Mouse (Mus musculus) right cerebral cortex, adult 2 months (tissue): ENCODE results near the gene Gm20388.
A peak's percentile ranks its signal among the peaks of the same experiment; 100 is the strongest.

ENCODE experiments used
- DNase-seq, 2 experiments: peaks; one replicate each; pipeline ENCODE4 v3.0.0; 2021 to 2022; ENCODE audit warnings: low spot score in 2 of 2

Gene Gm20388

DNA sequence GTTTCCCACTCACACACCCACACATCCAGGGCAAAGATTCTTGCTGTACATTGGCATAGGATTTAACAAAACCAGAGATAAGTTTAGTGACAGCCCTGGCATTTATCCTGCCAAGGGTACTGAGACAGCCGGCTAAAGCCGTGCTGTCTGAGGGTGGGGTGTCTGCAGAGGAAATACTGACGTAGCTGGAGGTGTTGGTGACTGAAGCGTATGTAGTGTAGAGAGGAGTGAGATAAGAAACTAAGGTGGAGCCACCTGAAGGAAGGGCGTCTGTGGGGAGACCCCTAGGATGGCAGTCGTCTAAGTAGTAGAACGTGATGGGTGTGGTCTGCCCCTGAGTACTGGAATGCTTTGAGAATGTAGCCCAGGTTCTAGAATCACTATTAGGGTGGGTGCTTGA is 1941.8 kb downstream of the Gm20388 start:
- DNase-seq: no peak

DNA sequence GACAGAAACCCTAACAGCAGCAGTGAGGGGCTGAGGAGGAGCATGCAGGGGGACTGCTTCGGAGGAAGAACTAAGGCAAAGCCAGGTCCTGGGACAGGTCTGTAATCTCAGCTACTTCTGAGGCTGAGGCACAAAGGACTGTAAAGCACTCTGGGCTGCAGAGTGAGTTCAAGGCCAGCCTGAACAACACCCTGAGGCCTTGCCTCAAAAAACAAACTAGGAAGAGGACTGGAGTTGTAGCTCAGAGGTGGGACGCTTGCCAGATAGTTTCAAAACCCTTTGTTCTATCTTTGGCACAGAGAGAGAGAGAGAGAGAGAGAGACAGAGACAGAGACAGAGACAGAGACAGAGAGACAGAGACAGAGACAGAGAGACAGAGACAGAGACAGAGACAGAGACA is 1942.9 kb downstream of the Gm20388 start:
- no peak for DNase-seq

DNA sequence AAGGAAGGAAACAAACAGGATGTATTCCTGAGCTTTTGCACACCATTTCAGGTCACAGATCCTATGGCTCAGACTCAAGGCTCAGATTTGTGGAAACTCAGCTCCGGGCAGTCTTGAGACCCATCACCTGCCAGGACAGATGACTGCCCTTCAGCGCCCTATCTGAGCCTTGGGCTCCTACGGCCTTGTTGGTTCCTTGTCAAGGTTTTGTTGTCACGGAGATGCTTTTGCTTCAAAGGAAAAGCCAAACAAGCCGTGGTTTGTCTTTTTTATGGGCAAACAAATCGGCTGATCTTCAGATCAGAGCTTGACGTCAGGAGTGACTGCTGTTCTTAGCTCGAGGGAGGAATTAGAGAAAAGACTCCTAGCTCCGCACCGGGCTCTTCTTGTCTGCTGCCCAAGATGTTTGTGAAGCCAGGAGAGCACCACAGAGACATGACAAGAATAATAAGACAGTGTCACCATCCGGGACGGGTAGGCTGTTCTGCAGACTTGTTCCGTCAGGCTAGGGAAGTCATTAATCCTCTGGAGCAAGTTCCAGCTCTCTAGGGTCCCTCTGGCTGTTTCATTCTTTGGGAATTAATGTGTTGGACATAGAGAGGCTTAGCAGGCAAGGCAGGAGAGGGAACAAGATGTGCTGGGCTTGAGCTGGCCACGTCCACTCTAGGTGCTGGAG is 1945.6 kb downstream of the Gm20388 start:
- no peak for DNase-seq

DNA sequence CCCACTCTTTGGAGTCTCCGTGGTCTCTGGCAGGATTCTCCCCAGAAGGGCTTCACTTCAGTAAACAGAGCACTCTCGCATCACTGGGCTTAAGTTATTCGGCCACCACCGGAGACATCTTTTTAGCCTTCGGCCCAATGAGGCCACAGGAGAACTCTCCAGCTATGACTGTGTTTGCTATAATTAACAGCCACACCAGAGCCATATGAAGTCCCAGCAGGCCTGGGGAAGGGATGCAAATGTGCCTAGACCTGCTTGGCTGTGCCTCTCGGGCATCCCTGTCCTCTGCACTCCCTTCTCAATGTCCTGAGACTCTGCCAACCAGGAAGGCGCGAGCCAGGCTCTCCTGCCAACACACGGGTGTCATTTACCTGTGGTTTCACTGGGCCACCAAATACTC is 1946.7 kb downstream of the Gm20388 start:
- no peak for DNase-seq

DNA sequence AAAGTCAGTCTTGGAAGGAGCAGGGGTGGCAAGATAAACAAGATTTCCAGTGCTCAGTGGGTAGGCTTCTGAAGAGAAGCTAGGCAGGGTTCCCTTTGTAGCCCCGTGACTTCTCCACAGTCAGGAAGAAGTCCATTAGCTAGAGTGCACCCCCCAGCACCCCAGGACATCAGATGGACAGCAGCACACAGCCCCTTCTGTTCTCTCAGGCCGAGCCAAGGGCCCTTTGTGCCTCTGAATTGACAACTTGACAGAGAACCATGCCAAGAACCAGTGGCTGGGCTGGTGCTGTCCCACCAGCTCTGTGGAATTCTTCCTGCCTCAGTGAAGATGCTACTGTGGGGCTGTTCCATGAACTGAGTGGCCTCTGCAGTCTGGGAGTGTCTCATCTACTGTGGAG is 1947.1 kb downstream of the Gm20388 start:
- DNase-seq: no peak

DNA sequence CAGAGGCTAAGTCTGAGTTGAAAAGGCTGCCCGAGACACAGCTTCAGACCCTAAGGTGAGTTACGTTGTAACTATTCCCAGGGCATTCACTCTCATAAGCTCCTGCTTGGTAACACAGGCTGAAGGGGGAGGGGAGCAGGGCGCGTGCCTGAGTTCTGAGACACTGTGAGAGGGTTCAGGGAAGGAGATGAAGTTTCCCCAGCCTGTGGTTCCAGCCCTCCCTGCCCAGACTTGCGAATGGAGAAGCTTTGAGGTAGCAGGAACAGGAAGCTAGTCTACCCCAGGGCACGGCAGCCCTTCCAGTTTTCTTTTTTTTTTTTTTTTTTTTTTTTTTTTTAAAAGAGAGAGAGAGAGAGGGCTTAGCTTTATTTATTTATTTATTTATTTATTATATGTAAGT is 1950.6 kb downstream of the Gm20388 start:
- DNase-seq: no peak

DNA sequence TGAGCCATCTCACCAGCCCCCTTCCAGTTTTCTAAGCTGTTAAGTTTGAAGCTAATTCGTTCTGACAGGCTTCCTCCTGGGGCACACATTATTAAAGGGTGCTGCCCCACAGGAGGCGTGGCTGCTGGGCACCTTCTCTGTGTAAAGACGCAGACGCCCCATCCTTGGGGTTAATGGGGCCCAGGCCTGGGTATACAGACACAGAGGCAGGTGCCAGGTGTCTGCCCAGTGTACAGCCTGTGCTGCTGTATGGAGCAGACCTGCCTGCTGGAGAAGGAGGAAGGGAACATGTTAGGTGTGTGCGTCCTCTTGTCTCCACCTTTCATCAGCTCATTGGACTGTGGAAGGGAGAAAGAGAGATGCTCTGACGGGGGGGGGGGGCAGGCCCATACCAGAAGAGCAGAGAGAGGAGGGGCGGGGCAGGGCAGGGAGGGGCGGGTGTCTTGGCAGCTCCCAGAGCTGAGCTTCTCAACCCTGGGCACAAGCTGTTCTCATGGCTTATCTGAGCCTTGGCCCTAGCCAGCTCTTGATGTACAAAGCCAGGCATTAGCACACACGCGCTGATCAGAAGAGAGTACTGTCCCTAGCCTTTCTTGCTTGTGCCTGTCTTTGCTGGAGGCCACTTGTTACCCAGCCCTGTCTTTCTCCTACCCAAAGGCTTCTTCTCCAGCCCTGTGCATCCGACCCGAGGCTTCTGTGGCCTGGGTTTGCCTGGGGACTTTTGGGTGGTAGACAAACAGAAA is 1951.3 kb downstream of the Gm20388 start:
- no peak for DNase-seq

DNA sequence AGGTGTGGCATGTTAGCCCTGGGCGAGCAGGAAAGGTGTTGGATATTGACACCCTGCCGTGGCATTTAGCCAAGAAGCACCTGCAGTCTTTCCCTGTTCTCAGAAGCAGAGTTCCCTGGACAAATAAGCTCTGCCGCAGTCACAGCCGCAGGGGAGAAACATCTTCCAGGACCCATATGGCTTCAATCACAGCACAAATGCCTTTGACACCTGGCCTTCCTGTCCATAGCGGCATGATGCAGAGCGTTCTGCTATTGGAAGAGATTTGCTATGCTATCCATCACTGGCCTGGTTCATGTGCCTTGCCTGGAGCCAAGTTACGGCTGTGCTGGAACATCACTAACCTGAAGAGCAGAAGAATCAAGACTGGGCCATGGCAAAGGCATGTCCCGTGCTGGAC is 1954.7 kb downstream of the Gm20388 start:
- no peak for DNase-seq

DNA sequence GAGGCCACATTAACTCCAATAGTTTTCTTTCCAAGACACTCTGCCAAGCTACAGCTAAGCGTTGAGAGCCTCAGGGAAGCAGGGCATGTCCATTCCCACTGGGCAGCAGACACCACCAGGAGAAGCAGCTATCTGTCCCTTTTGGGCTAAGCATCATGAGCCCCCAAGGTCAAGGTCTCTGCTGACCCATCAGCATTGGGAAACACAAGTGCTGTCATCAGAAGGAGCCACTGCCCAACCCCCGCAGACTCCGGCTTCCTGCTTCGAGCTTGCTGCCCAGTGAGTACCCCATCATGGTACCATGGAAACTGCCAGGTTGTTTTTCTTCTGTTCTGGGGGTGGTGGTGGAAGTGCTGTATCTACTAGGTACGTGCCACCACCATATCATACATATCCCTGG is 1957.6 kb downstream of the Gm20388 start:
- no peak for DNase-seq

DNA sequence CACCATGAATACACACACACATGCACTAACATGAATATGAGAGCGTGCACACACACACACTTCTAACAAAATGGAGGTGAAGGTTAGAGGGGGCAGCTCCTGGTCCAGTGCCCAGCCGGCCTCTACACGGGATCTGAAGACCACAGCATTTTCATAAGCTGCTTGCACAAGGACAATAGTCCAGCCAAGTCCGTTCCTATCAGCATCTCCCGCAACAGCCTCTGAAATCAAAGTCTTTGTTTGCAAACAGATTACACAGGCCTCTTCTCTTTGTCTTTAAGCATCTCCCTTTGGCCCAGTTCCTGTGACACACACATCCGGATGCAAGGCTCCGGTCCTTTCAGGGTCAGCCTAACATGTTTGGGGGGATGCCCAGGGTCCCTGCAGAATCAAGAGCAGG is 1958.3 kb downstream of the Gm20388 start:
- no peak for DNase-seq

DNA sequence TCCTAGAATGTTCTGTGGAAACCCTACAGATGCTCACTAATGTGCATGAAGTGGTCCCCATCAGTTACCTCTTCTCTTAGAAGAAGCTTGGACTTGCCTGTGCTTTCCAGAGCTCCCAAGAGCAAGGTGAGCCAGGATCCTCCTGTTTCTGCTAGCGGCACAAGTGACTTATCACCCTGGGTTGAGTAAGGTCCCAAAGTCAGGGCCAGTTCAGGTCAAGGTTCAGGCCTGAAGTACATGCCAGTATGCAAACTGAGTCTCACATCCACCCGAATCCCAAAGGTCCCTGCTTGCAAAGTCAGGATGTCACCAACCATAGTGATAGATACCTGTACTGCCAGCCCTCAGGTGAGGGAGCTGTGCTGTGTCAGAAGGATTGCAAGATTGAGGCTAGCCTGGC is 1959.5 kb downstream of the Gm20388 start:
- DNase-seq: no peak

DNA sequence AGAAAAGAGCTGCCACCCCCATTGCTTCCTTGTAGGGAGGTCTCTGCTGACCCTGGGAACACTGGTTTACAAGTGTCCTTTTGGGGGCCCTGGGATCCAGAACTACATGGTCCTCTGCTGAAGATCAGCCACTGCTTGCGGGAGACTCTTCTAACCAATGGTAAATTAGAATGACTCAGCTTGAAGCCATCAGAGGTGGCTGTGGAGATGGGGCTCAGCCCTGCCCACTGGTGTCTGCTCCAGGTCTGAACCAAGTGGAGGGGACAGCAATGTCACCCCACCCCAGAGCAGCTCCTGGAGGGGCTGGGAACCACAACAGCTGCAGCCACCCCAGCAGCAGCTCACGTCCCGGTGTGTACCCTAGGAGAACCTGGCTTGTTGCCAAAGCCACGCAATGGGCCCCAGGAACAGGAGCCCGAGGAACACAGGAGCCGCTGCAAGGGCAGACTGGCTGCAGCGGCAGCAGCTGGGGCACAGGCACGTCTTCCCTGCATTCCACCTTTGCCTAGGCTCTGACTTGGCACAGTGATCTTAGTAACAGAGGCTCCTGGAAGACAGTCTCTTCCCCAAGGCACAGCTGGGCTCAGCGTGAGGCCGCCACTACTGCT is 1961.3 kb downstream of the Gm20388 start:
- DNase-seq: no peak

DNA sequence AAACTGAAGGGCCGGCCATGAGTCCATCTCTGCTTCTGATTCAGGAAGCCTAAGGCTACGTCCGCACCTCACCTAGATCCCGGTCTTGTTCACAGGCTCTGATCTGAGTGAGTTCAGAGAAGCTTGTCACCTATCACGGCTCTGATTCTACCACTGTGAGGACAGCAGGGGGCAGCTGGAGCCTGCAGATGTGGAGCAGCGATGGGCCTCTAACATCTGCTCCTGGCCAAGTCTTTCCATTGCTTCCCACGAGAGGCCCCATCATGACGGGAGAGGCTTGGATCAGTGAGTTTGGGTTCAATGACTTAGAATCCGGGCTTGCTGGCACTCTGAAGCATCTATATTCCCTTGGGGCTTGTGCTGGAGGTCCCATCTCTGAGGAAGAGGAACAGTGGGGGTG is 1963.4 kb downstream of the Gm20388 start:
- DNase-seq: no peak

DNA sequence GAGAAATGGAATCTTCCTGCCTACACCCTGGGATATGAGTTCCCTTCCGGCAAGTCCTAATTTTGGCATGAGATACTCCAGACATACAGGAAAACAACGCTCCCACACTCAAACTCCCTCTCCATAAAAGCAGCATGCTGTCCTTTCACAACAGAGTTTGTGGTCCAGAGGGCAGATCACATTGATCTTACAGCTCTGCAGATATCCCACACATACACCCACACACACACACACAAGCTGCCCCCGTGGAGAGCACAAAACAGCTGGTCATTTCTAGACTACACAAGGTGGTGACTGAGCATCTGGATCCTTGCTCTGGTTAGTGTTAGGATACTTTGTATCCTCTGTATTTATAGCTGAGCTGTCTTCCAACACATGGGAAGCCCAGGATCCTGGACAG is 1964.4 kb downstream of the Gm20388 start:
- DNase-seq: peak; percentile 33 to 48

DNA sequence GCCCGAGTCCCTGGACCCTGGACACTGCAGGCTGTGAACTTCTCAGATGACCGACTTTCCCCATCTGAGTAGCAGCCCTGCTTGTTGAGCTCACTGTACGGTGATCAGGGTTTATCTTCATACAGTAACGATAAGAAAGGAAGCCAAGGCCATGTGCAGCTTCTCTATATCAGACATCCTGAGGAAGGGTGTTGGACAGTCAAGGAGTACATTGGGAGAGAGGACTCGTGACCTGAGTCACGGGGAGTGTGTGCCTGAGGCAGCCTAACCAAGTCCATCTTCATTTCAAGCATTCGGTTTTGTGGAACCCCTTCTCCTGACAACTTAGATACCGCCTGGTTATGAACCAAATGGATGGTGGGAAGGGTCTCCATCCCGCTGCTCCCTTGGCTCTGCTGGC is 1964.9 kb downstream of the Gm20388 start:
- no peak for DNase-seq

DNA sequence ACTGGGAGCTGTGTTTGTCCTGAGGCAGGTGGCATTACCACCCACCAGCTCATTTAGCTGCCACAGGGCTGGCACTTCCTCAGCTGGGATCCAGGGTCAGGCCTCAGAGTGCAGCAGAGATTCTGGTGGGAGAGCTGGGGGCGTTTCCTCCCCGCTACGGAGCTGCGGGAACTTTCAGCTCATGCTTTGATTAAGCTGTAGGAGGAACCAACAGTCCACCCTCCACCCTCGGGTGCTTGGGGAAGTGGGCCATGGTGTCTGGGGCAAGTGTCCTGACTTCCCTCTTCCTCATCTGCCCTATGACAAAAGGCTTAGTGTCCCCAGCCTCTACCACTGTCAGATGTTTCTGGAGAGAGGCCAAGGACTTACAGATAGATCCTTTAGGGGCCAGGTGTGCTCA is 1966.6 kb downstream of the Gm20388 start:
- no peak for DNase-seq

DNA sequence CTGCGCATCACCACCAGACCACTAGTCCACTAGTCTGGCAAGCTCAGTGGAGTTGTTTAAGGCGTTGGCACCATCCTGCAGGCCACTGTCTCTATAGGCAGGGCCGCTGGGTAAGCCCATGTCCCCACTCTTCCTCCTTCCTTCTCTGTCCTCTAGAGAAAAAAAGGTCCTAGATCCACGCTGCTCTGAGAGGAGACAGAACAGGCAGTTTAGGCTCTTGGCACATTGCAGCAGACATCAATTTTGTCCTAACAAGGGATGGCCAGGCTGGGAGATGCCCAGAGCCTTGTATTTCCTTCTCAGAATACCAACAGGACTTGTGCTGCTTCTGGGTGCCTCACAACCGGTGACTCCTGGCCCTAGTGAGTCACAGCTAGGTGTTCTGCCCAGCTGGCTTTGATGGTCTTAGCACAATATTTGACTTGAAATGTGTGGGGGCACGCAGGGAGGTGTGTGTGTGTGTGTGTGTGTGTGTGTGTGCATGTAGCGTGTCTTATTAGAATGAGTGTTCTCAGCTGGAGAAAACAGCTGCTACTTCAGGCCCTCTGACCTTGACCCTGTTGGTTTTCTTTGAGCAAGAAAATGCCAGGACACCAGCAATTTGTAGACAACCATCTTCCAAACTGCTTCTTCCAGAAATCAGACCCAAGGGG is 1967.3 kb downstream of the Gm20388 start:
- no peak for DNase-seq

DNA sequence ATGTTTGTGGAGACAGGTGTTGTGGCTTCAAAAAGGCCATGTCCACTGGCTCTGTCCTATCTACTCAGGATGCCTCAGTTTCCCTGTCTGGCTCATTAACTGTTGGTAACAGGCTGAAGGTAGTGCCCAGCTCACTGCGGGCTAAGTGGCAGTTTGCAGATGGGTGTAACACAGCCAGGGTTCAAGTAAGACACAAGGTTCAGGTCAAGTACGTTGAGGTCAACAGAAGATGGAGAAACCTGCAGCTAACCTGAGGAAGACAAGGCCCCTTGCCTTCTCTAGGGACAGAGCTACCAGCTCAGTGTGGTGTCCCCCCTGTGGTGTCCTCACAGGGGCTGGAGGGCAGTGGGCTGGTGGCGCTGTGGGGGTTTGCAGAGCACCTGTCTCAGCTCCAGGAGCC is 1969.1 kb downstream of the Gm20388 start:
- DNase-seq: no peak

DNA sequence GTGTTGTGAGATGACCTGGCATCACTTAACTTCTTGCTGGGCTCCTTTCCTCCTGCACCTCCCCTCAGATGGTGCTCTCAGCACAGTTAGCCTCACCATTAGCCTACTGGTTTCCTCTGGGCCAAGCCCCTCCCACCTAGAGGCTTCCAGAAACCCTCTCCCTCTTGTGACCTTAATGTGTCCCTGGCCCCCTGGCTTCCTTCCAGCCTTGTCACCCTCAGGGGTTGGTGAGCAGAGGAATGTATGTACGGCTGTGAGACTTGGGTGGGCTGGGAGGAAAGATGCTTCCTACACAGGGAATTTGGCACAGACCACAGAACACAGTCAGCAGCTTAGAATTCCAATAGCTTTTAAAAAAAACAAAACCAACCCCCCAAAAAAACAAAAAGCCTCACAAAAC is 1970.2 kb downstream of the Gm20388 start:
- DNase-seq: no peak

DNA sequence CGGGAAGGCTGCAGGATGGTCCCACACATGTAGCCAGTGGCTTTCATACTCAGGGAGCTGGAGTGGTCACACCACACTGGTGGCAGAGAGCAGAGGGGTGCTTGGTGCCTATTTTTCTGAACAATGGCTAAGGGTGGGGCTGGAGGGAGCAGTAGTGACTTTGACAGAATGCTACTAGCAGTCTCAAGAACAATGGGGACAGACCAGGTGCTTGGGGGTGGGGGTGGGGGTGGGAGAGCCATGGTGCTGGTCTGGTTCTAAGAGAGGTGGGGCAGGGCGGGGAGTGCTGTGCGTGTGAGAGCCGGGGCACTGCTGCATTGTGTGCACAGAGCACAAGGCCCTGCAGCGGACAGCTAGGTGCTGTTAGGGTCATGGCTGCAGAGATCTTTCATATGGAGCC is 1971.3 kb downstream of the Gm20388 start:
- DNase-seq: no peak

DNA sequence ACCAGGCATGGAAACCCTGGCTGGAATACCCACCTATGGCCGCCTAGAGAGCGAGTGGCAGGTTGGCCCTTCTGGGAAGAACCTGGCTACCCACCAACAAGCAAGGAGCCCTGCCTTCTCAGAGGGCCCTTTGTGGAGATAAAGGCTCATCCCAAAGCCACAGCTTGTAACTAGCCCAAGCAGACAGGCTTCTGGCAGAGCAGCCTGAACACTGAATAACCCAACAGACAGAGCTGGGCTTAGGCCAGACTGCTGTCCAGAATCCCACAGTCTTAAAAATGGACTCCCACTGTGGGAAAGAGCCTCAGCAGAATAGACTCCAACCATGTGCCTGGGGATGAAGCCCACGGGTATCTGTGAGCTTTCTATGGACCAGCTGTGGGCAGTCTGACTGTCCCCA is 1973.5 kb downstream of the Gm20388 start:
- DNase-seq: no peak

DNA sequence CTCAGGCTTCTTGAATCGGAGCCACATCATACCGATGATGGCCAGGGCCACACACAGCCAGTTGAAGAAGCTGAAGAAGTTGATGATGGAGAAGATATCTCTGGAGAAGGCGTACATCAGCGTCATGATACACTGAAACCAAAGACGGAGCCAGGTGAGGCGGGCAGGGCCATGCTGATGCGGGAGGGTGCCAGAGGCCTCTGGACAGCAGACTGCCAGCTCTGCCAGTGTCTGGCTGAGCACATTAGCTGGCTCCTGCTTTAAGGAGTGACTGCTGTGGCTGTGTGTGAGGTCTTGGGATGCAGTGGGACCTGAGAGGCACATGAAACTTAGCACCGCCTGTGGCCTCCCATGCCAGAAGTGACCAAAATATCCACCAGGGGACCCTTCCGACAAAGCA is 1974.4 kb downstream of the Gm20388 start:
- no peak for DNase-seq

DNA sequence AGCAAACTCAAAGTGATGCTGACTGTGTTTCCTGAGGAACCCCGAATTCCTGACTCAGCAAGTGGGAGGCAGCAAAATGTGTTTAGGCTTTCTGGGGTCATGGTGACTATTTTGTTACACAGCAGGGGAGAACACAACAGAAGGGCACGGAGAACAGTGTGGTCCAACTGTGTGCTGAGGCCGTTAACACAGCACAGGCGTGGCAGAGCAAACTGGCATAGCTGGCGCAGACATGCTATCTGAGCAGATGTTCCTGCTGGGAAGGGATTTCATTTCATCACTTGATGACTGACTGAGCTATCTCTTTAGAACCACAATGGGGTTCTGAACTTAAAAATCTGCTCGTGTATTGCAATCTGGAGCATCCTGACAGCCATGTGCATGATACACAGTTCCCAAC is 1974.8 kb downstream of the Gm20388 start:
- DNase-seq: no peak
